Mouse (Mus musculus) right cerebral cortex, postnatal 36 days (tissue): ENCODE results near the gene Pphln1.

ENCODE experiments used
- DNase-seq, 2 experiments: peaks; one replicate each; pipeline ENCODE4 v3.0.0; 2022; ENCODE audit warnings: low spot score in 2 of 2, mixed read lengths in 1 of 2

Gene Pphln1

GRCm38 (mm10) chr15:93433811-93434210 is 35.7 kb downstream of the Pphln1 start:
- no peak for DNase-seq

DNA sequence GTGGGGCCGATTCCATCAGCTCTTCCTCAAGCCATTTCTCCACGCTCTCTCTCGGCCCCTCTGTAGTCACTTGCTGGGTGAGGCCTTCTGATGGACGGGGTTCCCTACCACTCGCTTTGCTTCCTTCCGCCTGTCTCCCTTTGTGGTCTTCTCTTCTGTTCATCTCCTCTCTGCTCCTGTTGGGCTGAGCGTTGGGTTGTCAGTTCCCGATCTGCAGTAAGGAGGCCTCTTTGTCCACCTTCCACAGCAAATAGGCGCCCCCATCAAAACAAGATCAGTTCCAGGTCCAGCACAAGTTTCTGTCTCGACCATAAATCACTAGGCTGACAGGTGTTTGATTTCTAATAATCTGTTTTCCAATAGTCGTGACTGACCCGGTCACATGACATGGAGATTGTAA is 37.8 kb downstream of the Pphln1 start:
- DNase-seq: no peak

DNA sequence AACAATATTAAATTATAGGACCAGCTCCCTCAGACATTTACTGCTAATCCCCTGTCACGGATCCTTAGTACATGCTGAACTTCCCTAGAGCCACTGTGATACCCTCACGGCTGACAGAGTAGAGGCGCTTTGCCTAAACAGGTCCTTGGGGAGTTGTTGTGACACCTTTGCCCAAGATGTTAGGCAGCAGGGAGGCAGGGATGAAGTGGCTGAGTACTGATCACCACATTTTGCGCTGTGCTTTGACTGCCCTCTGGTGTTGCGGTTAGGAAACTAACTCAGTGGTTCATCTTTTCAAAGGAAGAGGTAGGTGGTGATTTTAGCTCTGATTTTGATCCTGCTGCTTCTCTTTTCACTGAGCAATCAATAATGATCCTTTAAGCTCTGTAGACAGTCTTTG is 40.5 kb downstream of the Pphln1 start:
- DNase-seq: peak; percentile 13 to 16

GRCm38 (mm10) chr15:93442271-93442670 is 44.1 kb downstream of the Pphln1 start:
- DNase-seq: no peak

GRCm38 (mm10) chr15:93443676-93444075 is 45.5 kb downstream of the Pphln1 start:
- DNase-seq: no peak

DNA sequence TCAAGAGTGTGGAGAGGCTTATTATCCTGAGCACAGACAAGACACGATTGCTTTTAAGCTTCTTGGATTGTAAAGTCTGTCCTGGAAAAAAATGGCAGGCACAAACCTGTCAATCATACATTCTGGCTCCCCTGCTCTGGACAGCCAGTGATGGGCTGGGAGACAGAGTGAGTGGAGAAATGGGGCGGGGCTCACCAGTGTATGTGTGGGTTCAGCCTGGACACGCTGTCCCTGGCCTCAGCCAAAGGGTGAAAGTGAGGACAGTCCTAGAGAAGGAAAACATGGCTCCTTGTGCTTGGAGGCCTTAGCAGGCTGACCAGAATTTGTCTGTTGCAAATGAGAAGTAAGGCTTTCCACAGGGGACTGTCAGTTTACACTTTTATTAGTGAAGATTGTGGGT is 50.7 kb downstream of the Pphln1 start:
- DNase-seq: no peak

DNA sequence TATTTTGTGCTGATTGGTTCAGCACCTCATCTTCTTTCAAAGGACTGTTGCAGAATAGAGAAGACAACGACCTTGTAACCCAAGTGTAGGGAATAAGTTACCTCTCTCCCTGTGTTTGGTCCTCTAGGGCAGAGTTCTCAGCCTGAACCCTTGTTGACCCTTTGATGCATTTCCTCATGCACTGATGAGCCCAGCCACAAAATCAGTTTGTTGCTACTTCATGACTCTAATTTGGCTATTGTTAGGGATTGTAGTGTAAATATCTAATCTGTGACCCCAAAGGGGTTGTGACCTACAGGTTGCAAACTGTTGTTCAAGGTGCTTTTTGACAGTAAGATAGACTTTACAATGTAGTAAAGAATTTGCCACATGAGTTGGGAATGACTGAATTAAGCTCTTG is 55.1 kb downstream of the Pphln1 start:
- DNase-seq: no peak

- no peak for DNase-seq
Observed at GRCm38 (mm10) chr15:93456005-93456404, 57.9 kb downstream of the Pphln1 start.

DNA sequence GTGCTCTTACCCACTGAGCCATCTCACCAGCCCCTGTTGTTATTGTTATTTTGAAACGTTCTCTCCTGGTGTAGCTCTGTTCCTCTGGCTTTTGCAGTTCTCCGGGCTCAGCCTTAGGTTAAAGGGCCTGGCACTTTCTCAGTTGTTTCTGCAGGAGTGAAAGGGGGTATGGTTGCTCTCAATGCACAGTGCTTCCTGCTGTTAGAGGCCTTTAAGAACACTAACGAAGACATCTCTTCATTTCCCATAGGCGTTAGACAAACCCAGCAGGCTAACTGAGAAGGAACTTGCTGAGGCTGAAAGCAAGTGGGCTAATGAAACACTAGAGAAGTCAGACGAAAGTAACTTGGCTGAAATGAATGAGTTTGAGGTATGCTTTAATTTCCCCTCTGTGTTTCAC is 61.3 kb downstream of the Pphln1 start:
- DNase-seq: no peak

- DNase-seq: no peak
Observed at GRCm38 (mm10) chr15:93461066-93461465, 62.9 kb downstream of the Pphln1 start.

DNA sequence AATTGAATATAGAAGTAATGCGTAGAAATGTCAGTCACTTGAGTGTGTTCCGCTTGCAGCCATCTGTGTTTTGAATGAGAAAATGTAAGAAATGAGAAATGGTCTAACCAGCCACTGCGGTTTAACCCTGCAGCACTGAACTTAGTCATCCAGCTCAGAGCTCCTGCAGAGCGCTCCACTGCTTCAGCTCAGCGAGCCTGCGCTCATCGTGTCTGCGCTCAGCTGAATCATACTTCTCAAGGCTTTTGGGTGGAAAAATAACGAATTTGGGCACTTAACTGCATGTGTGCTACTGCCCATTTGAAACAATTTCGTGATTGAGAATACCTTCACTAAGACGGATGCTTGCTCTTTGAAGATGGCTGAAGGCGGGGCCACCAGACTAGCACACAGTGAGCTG is 73.5 kb downstream of the Pphln1 start:
- peak in 1 of 2 experiments; percentile 9 for DNase-seq

DNA sequence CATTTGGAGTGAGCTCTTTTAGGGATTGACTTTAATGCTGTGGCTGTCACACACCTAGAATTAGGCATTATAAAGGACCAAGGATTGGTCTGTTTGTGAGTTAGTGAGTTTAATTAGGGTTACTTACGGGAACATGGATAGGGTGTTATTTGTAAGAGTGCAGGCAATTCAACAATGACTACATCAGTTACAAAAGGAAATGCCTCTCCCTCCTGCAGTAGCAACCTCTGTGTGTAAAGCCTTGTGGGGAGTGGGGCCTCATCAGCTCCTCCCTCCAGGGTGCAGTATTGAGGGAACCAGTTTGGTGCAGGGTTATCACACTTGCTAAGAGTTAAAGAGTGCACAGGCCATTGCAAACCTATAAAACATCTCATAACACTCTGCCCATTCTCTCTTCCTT is 73.9 kb downstream of the Pphln1 start:
- DNase-seq: no peak

DNA sequence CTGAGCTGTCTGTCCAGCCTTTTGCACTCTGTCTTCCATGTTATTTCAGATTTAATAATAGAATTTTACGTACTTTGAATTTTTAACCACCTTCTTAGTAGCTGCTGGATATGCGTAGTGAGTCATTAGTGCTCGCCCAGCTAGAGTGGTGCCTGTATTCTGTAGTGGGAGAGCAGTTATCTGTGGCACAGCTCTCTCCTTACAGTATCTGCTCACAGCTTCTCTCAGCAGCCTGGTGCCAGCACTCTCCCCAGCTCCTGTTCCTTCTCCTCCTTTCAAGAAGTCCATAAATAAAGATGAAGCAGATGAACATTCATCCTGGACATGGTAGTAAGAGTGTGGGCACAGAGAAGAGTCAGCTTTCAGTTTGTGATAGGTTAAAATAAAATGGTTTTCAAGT is 76.1 kb downstream of the Pphln1 start:
- peak in 1 of 2 experiments; percentile 33 for DNase-seq

DNA sequence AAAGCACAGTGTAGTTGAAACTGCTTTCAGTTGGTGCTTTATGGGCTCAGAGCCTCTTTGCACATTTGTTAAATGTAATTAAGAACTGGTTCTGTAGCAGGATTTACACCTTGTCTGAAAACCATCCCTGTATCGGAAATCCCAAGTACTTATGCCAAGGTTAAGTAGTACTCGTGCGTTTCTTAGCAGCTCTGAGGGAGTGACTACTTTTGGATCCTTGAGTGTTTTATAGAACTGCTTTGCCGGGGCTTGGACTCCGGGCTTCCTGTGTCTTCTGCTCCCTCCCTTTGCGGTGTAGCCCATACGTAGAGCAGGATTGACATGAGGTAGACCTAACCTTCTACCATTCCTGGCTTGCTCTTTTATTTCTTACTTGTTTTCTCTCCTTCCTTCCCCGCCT is 77.5 kb downstream of the Pphln1 start:
- no peak for DNase-seq

GRCm38 (mm10) chr15:93477729-93478128 is 79.6 kb downstream of the Pphln1 start:
- no peak for DNase-seq

GRCm38 (mm10) chr15:93478676-93479075 is 80.5 kb downstream of the Pphln1 start:
- no peak for DNase-seq

GRCm38 (mm10) chr15:93479445-93479844 is 81.3 kb downstream of the Pphln1 start:
- no peak for DNase-seq

DNA sequence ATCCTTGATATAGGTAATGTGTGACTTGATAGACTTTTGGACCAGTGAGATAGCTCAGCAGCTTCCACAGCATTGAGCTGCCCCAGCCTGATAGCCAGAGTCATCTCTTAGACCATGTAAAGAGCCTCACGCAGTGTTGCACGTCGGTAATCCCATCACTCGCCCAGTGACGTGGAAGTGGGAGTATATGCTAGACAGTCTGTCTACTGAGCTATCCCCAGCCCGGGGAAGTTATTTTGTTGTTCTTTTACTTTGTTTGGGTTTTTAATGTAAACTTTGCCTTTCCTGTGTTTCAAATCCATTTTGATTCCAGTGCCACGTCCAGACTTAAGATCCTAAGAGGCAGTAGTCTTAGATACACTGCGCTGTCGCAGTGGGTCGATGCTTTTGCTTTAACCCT is 83.0 kb downstream of the Pphln1 start:
- DNase-seq: no peak

- DNase-seq: no peak
Observed at GRCm38 (mm10) chr15:93484261-93484710, 86.1 kb downstream of the Pphln1 start.

GRCm38 (mm10) chr15:93485252-93485651 is 87.1 kb downstream of the Pphln1 start:
- no peak for DNase-seq

GRCm38 (mm10) chr15:93486066-93486465 is 87.9 kb downstream of the Pphln1 start:
- no peak for DNase-seq

GRCm38 (mm10) chr15:93489597-93489996 is 91.4 kb downstream of the Pphln1 start:
- DNase-seq: no peak

DNA sequence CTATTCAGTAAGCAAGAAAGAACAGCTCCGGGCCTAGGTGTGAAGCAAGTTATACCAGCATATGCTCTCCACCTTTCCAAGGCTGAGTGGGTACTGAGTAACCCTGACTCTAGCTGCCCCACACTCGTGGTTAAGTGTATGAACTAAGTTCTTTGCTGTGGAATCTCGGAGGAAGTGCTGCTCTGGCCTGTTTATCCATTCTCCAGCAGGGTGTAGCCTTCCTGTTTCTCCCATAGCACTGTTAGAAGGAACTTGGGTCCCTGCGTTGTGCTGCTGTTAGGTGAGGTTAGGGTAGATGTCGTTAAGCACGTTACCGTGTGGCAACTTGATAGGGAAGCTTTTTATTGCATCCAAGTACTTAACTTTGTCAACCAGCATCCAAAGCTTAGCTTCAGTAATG is 96.5 kb downstream of the Pphln1 start:
- DNase-seq: no peak

DNA sequence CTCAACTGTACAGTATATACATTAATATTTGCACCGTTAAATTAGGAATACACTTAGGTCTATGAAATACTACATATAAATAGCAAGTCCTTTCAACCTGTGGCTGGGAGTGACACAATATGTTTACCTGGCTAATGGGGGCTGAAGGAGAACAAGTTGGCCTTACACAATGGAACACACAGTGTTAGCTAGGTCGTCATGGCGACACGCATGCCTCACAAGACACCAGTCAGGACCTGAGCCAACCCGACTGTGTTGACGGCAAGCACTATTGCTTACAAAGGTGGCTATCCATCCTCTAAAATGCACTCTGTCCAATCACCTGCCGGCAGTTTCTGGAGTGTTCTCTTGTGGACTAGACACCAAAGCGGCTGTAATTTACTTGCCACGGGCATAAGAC is 101.7 kb downstream of the Pphln1 start:
- DNase-seq: no peak

DNA sequence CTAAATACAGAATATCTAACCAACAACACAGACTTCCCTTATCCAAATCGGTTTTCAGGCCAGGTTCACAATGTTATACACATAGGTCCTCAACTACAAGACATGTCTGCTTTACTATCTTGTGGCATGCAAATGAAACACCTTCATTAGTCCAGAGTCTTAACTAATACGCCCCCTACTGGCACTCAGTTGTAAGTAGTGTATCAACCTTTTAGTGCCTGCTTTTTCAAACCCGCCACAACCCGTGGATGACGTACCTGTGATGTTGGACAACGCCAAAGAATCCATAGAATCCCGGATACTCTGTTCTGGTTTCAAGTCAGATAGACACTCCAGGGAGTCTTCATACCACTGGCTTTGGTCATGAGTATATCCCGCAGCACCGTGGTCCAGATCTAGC is 104.6 kb downstream of the Pphln1 start:
- DNase-seq: no peak
